Mouse (Mus musculus) G1E (cell line): ENCODE results near the gene Bpifb1. TPM values are rescaled to one million over a fixed set of nuclear protein-coding genes. Genes with fewer than 3 reads are reported as not detected.
A peak's percentile ranks its signal among the peaks of the same experiment; 100 is the strongest.
"Not testable (repeated sequence)": the region's sequence is repeated elsewhere in the genome, so short reads cannot be mapped to it uniquely, and the experiment has no call there.

Source experiments
- ATAC-seq: 2 replicates; pipeline ENCODE4 v1.8.0; 2016; ENCODE audit warnings: mild to moderate bottlenecking; ENCODE audit not compliant: insufficient number of reproducible peaks, poor library complexity, low FRiP score, severe bottlenecking; ENCODE audit errors: extremely low read depth
- DNase-seq: peaks from one replicate; pipeline ENCODE4 v3.0.0; 2012; ENCODE audit warnings: low spot score
- H3K27me3 ChIP-seq: 2 replicates; pipeline ENCODE4 v1.6.1; 2012; ENCODE audit warnings: mild to moderate bottlenecking, low read length, inconsistent platforms; ENCODE audit not compliant: insufficient read depth
- H3K36me3 ChIP-seq: replicated peaks from 2 replicates; pipeline ENCODE3; 2012; ENCODE audit warnings: mild to moderate bottlenecking, inconsistent platforms
- H3K4me1 ChIP-seq: 2 replicates; pipeline ENCODE4 v1.6.1; 2012; ENCODE audit warnings: low read depth, low read length, inconsistent platforms, mixed read lengths; ENCODE audit not compliant: insufficient read depth
- H3K4me3 ChIP-seq: 2 replicates; pipeline ENCODE4 v1.5.1; 2012; ENCODE audit warnings: low read depth, mild to moderate bottlenecking, inconsistent platforms, low read length, moderate library complexity, mixed read lengths
- H3K9me3 ChIP-seq: replicated peaks from 2 replicates; pipeline ENCODE4 v1.6.1; 2012; ENCODE audit warnings: inconsistent platforms
- CTCF ChIP-seq: IDR thresholded peaks from 2 replicates; pipeline ENCODE4 v1.5.1; 2012; ENCODE audit warnings: low read depth, low read length, inconsistent platforms, mixed read lengths
- GATA1 ChIP-seq: IDR thresholded peaks from 2 replicates; pipeline ENCODE4 v1.6.1; 2012; ENCODE audit warnings: borderline replicate concordance, low read length, inconsistent platforms, mixed read lengths
- GATA2 ChIP-seq: IDR thresholded peaks from 2 replicates; pipeline ENCODE4 v1.6.1; 2012; ENCODE audit warnings: low read depth, low read length, inconsistent platforms, borderline replicate concordance
- POLR2AphosphoS5 ChIP-seq: IDR thresholded peaks from 2 replicates; pipeline ENCODE4 v1.6.1; 2012; ENCODE audit warnings: low read depth, low read length, inconsistent platforms; ENCODE audit not compliant: insufficient replicate concordance
- TAL1 ChIP-seq: conservative IDR thresholded peaks from 2 replicates; pipeline ENCODE4 v1.6.1; 2012; ENCODE audit warnings: low read depth, low read length, inconsistent platforms, mixed read lengths
- polyA plus RNA-seq: library from polyadenylated mRNA; stranded (reverse); fragments of >175 nt; gene quantifications from 2 replicates; pipeline ENCODE4 v1.2.3, GENCODE M21; 2012
- total RNA-seq, 2 experiments: library from RNA; stranded (forward) in 1 of 2; stranded (reverse) in 1 of 2; fragments of 200-1000 nt in 1 of 2; fragments of >200 nt in 1 of 2; fragmentation: Nextera tagmentation in 1 of 2; gene quantifications; 2 replicates each; pipeline ENCODE4 v1.2.3; 2014 to 2017

Gene Bpifb1
- total and polyA plus RNA-seq, 3 experiments, result 0.05 TPM; not detected in 2

GRCm38 (mm10) chr2:154169172-154169571 lies 21.4 kb upstream of the Bpifb1 start:
- H3K4me1 ChIP-seq, result no peaks in the 10 kb centered on the region
- TF ChIP-seq GATA1, result no peak
- TF ChIP-seq POLR2AphosphoS5, result no peak
- TF ChIP-seq GATA2, result no peak
- no peak for TF ChIP-seq CTCF
- no peak for TF ChIP-seq TAL1
- ATAC-seq (no peak), DNase-seq (no peak)
- no peaks in the 10 kb centered on the region for H3K36me3 ChIP-seq
- no peaks in the 10 kb centered on the region for H3K9me3 ChIP-seq
- H3K4me3 ChIP-seq, result no peak overlapping the region
- H3K27me3 ChIP-seq, result no peaks in the 10 kb centered on the region

GRCm38 (mm10) chr2:154171621-154172020 lies 19.0 kb upstream of the Bpifb1 start:
- no peaks in the 10 kb centered on the region for H3K27me3 ChIP-seq
- no peak overlapping the region for H3K4me3 ChIP-seq
- H3K9me3 ChIP-seq, result no peaks in the 10 kb centered on the region
- H3K36me3 ChIP-seq, result no peaks in the 10 kb centered on the region
- DNase-seq (no peak), ATAC-seq (no peak)
- H3K4me1 ChIP-seq, result no peaks in the 10 kb centered on the region
- TF ChIP-seq TAL1 (no peak), GATA1 (no peak), POLR2AphosphoS5 (no peak), GATA2 (no peak), CTCF (no peak)

GRCm38 (mm10) chr2:154173313-154173712 lies 17.3 kb upstream of the Bpifb1 start:
- DNase-seq, result peak; percentile 23
- no peak for ATAC-seq
- no peaks in the 10 kb centered on the region for H3K4me1 ChIP-seq
- H3K27me3 ChIP-seq, result no peaks in the 10 kb centered on the region
- H3K36me3 ChIP-seq, result no peaks in the 10 kb centered on the region
- no peaks in the 10 kb centered on the region for H3K9me3 ChIP-seq
- TF ChIP-seq CTCF (peak; percentile 69), TAL1 (no peak), GATA1 (no peak), POLR2AphosphoS5 (no peak)
- no peak overlapping the region for H3K4me3 ChIP-seq

GRCm38 (mm10) chr2:154181900-154182299 lies 8.7 kb upstream of the Bpifb1 start:
- H3K4me3 ChIP-seq, H3K36me3 ChIP-seq, H3K27me3 ChIP-seq, H3K9me3 ChIP-seq, H3K4me1 ChIP-seq, ATAC-seq, DNase-seq: not testable (repeated sequence)

- H3K36me3 ChIP-seq, H3K4me1 ChIP-seq, H3K4me3 ChIP-seq, ATAC-seq, DNase-seq, H3K27me3 ChIP-seq, H3K9me3 ChIP-seq: not testable (repeated sequence)
These were observed 7.6 kb upstream of the Bpifb1 start for GRCm38 (mm10) chr2:154183061-154183460.

GRCm38 (mm10) chr2:154185319-154185718 lies 5.3 kb upstream of the Bpifb1 start:
- H3K36me3 ChIP-seq, result no peaks in the 10 kb centered on the region
- no peaks in the 10 kb centered on the region for H3K9me3 ChIP-seq
- DNase-seq, result no peak
- ATAC-seq, result no peak
- TF ChIP-seq POLR2AphosphoS5 (no peak), CTCF (no peak), GATA1 (no peak), GATA2 (no peak), TAL1 (no peak)
- no peak overlapping the region for H3K4me3 ChIP-seq
- no peaks in the 10 kb centered on the region for H3K4me1 ChIP-seq
- peaks cover 4% of the 10 kb centered on the region; the same call in 1 of the 2 replicates for H3K27me3 ChIP-seq

GRCm38 (mm10) chr2:154185748-154186147 lies 4.9 kb upstream of the Bpifb1 start:
- Histone ChIP-seq H3K4me3 (no peak overlapping the region), H3K4me1 (no peaks in the 10 kb centered on the region), H3K27me3 (peaks cover 6% of the 10 kb centered on the region; the same call in 1 of the 2 replicates), H3K36me3 (no peaks in the 10 kb centered on the region), H3K9me3 (no peaks in the 10 kb centered on the region)
- no peak for ATAC-seq
- no peak for DNase-seq
- TF ChIP-seq GATA1 (no peak), GATA2 (no peak), POLR2AphosphoS5 (no peak), TAL1 (no peak), CTCF (no peak)
